Mouse (Mus musculus) cerebellum, adult 2 months (tissue): ENCODE measurements around the gene Mpped2. TPM values are rescaled to one million over a fixed set of nuclear protein-coding genes. Genes with fewer than 3 reads are reported as not detected.

Source experiments
- DNase-seq, 2 experiments: peaks; one replicate each; pipeline ENCODE4 v3.0.0; 2021
- H3K27ac ChIP-seq: fragments of 200-500 bp; 2 replicates; pipeline ENCODE4 v1.5.1; 2012; ENCODE audit warnings: low read length, control low read depth, inconsistent platforms; ENCODE audit not compliant: insufficient read depth
- H3K27me3 ChIP-seq: fragments of 200-500 bp; 2 replicates; pipeline ENCODE4 v1.6.1; 2012; ENCODE audit warnings: inconsistent platforms, mild to moderate bottlenecking, low read length, moderate library complexity; ENCODE audit not compliant: control insufficient read depth, insufficient read depth
- H3K4me1 ChIP-seq: fragments of 200-500 bp; 2 replicates; pipeline ENCODE4 v1.6.1; 2011; ENCODE audit warnings: low read length; ENCODE audit not compliant: control insufficient read depth, insufficient read depth
- H3K4me3 ChIP-seq: fragments of 200-500 bp; replicated peaks from 2 replicates; pipeline ENCODE3; 2011; ENCODE audit warnings: mild to moderate bottlenecking, low read depth, low read length, control low read depth; ENCODE audit not compliant: insufficient read depth
- CTCF ChIP-seq: fragments of 200-500 bp; IDR thresholded peaks from 2 replicates; pipeline ENCODE4 v1.5.1; 2011; ENCODE audit warnings: low read depth, mild to moderate bottlenecking, control low read depth, low read length, moderate library complexity, borderline replicate concordance; ENCODE audit not compliant: insufficient read depth
- POLR2A ChIP-seq: fragments of 200-500 bp; IDR thresholded peaks from 2 replicates; pipeline ENCODE4 v1.6.1; 2011; ENCODE audit warnings: low read length, control low read depth, borderline replicate concordance; ENCODE audit not compliant: insufficient read depth
- WGBS: fragments of 180-500 bp; shearing (Covaris S2); methylation state at CpG from one replicate; pipeline ENCODE4 v1.1.7; 2018; 5-methylcytosine and 5-hydroxymethylcytosine counted together
- polyA plus RNA-seq: library from polyadenylated mRNA; depleted of rRNA; stranded (reverse); fragments of >200 nt; gene quantifications from 2 replicates; pipeline ENCODE4 v1.2.3, GENCODE M21; 2012

Gene Mpped2
- polyA plus RNA-seq, 1 experiment: 14.9 TPM

DNA sequence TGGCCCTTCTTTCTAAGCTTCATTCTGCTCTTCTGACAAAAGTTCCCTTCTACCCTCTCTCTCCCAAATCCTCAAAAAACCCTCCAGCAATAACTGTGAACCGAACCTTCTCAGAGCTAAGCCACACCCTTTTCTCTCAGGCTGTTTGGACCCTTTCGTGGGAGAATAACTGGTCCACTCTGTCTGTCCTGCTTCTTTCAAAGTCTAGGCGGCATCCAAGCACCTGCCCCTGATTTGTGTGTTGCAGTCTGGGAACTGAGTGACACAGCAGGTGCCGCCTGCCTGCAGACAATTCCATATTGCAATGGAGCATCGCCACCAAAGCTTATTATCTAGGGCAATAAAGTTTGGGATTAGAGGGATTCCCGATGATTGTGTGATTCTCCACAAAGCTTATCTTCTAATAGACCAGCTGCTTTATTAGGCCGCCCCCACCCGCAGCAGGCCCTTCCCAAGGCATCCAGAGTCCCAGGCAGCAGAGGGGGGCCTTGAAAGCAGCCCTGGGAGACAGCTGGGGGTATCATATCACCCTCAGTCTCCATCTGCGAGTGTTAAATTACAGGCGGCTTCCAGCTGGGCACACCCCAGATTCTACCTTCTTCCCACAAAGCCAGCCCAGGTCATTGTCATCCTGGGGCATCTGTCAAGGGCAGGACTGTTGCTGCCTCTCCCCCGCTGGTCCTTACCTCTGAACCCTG is 202.4 kb downstream of the Mpped2 start:
- no peak overlapping the region for H3K4me3 ChIP-seq
- no peaks in the 10 kb centered on the region for H3K4me1 ChIP-seq
- H3K27me3 ChIP-seq: no peaks in the 10 kb centered on the region
- WGBS: 32% methylated on average over 11 of the region's 11 CpGs
- H3K27ac ChIP-seq: no peak overlapping the region
- TF ChIP-seq CTCF: no peak
- TF ChIP-seq POLR2A: no peak
- no peak for DNase-seq

DNA sequence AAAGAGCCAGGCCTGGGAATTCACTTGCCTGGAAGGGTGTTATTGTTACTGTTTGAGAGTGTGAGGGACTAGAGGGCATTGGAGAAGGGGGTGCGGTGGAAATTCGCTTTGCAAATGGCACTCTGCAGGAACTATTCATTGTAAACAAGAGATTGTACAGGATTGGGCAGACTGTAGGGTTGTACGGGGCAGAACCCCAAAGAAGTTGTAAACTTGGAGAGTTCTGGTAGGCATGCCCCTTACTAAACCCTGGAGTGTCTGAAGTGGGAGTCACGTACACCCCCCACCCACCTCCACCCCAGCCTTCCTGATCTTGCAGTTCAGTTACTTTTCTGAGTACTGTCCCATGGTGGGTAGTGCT is 202.9 kb downstream of the Mpped2 start:
- WGBS: 79% methylated on average over 4 of the region's 4 CpGs

GRCm38 (mm10) chr2:106911951-106912480 is 218.9 kb downstream of the Mpped2 start:
- TF ChIP-seq POLR2A (no peak), CTCF (no peak)
- H3K27ac ChIP-seq: no peak overlapping the region
- WGBS: 87% methylated on average over 6 of the region's 6 CpGs
- no peak for DNase-seq
- no peaks in the 10 kb centered on the region for H3K27me3 ChIP-seq
- no peak overlapping the region for H3K4me3 ChIP-seq
- no peaks in the 10 kb centered on the region for H3K4me1 ChIP-seq

More for the DNA sequence above, 202.9 kb downstream of the Mpped2 start:
- Histone ChIP-seq H3K4me3 (no peak overlapping the region), H3K4me1 (no peaks in the 10 kb centered on the region), H3K27ac (no peak overlapping the region), H3K27me3 (no peaks in the 10 kb centered on the region)
- no peak for TF ChIP-seq POLR2A
- TF ChIP-seq CTCF: no peak
- no peak for DNase-seq
